Mouse (Mus musculus): ENCODE measurements around the gene I830077J02Rik. TPM values are rescaled to one million over a fixed set of nuclear protein-coding genes. Genes with fewer than 3 reads are reported as not detected.

The I830077J02Rik gene
- polyA plus RNA-seq, 1 experiment from 2014 or later = 2.1 TPM

GRCm38 (mm10) chr3:105901468-105901867 lies 31.0 kb downstream of the I830077J02Rik start:
- H3K9ac ChIP-seq = no peak overlapping the region
- DNase-seq (no peak), ATAC-seq (ENCODE audit: low read depth) (no peak)
- peaks cover 22% of the 10 kb centered on the region for H3K4me1 ChIP-seq (replicated peaks)
- no peaks in the 10 kb centered on the region for H3K27me3 ChIP-seq
- no peaks in the 10 kb centered on the region for H3K9me3 ChIP-seq (replicated peaks)
- no peak overlapping the region for H3K4me3 ChIP-seq (replicated peaks)
- 61% methylated on average over 4 of the region's 4 CpGs for WGBS (ENCODE audit: insufficient replicate concordance)
- no peaks in the 10 kb centered on the region for H3K36me3 ChIP-seq
- H3K4me2 ChIP-seq = no peak overlapping the region
- no peak overlapping the region for H3K27ac ChIP-seq

- Histone ChIP-seq H3K27me3 (no peaks in the 10 kb centered on the region), H3K9ac (no peak overlapping the region), H3K36me3 (no peaks in the 10 kb centered on the region), H3K4me3 (replicated peaks) (no peak overlapping the region), H3K9me3 (replicated peaks) (no peaks in the 10 kb centered on the region), H3K4me1 (replicated peaks) (peaks cover 22% of the 10 kb centered on the region), H3K27ac (no peak overlapping the region), H3K4me2 (no peak overlapping the region)
- WGBS (ENCODE audit: insufficient replicate concordance) = 22% methylated on average over 3 of the region's 3 CpGs
- ATAC-seq (ENCODE audit: low read depth) (0 out of 2 replicates have a peak, but pooled peaks have one; percentile 14), DNase-seq (no peak)
Observed at GRCm38 (mm10) chr3:105900716-105901115, 31.7 kb downstream of the I830077J02Rik start.

- no peak for DNase-seq
- H3K9ac ChIP-seq = no peak overlapping the region
- H3K36me3 ChIP-seq = no peaks in the 10 kb centered on the region
- H3K9me3 ChIP-seq (replicated peaks) = no peaks in the 10 kb centered on the region
- H3K4me3 ChIP-seq (replicated peaks) = no peak overlapping the region
- WGBS (ENCODE audit: insufficient replicate concordance) = 51% methylated on average over 6 of the region's 6 CpGs
- H3K27me3 ChIP-seq = no peaks in the 10 kb centered on the region
- no peak overlapping the region for H3K4me2 ChIP-seq
- no peak overlapping the region for H3K27ac ChIP-seq
- H3K4me1 ChIP-seq (replicated peaks) = peaks cover 24% of the 10 kb centered on the region
- no peak for ATAC-seq (ENCODE audit: low read depth)
Observed at GRCm38 (mm10) chr3:105900266-105900665, 32.2 kb downstream of the I830077J02Rik start.

- ATAC-seq (ENCODE audit: low read depth) (peak; percentile 45; the same call in 1 of the 2 replicates), DNase-seq (peak; percentile 70)
- no peaks in the 10 kb centered on the region for H3K9me3 ChIP-seq (replicated peaks)
- H3K4me2 ChIP-seq = no peak overlapping the region
- 33% methylated on average over 8 of the region's 8 CpGs for WGBS (ENCODE audit: insufficient replicate concordance)
- H3K9ac ChIP-seq = no peak overlapping the region
- H3K4me1 ChIP-seq (replicated peaks) = peaks cover 25% of the 10 kb centered on the region
- H3K4me3 ChIP-seq (replicated peaks) = no peak overlapping the region
- no peak overlapping the region for H3K27ac ChIP-seq
- H3K36me3 ChIP-seq = no peaks in the 10 kb centered on the region
- H3K27me3 ChIP-seq = no peaks in the 10 kb centered on the region
Observed at GRCm38 (mm10) chr3:105899394-105900147, 32.9 kb downstream of the I830077J02Rik start.

- Histone ChIP-seq H3K4me3 (replicated peaks) (no peak overlapping the region), H3K9me3 (replicated peaks) (no peaks in the 10 kb centered on the region), H3K9ac (no peak overlapping the region), H3K36me3 (no peaks in the 10 kb centered on the region), H3K4me2 (no peak overlapping the region), H3K4me1 (replicated peaks) (peaks cover 26% of the 10 kb centered on the region), H3K27ac (no peak overlapping the region), H3K27me3 (no peaks in the 10 kb centered on the region)
- DNase-seq (no peak), ATAC-seq (ENCODE audit: low read depth) (no peak)
- whole genome bisulfite sequencing (ENCODE audit: insufficient replicate concordance) = 74% methylated on average over 11 of the region's 11 CpGs
Observed at GRCm38 (mm10) chr3:105898861-105899260, 33.6 kb downstream of the I830077J02Rik start.

- Histone ChIP-seq H3K4me1 (replicated peaks) (peaks cover 31% of the 10 kb centered on the region), H3K4me3 (replicated peaks) (no peak overlapping the region), H3K4me2 (no peak overlapping the region), H3K27ac (no peak overlapping the region), H3K36me3 (no peaks in the 10 kb centered on the region), H3K27me3 (no peaks in the 10 kb centered on the region), H3K9ac (no peak overlapping the region), H3K9me3 (replicated peaks) (no peaks in the 10 kb centered on the region)
- no peak for DNase-seq
- WGBS (ENCODE audit: insufficient replicate concordance) = 22% methylated on average over 2 of the region's 2 CpGs
- no peak for ATAC-seq (ENCODE audit: low read depth)
Observed at GRCm38 (mm10) chr3:105898325-105898724, 34.1 kb downstream of the I830077J02Rik start.

GRCm38 (mm10) chr3:105896811-105897210 lies 35.7 kb downstream of the I830077J02Rik start:
- DNase-seq = no peak
- Histone ChIP-seq H3K4me3 (replicated peaks) (no peak overlapping the region), H3K4me1 (replicated peaks) (peaks cover 46% of the 10 kb centered on the region), H3K4me2 (no peak overlapping the region), H3K9me3 (replicated peaks) (no peaks in the 10 kb centered on the region), H3K36me3 (no peaks in the 10 kb centered on the region), H3K27me3 (no peaks in the 10 kb centered on the region), H3K9ac (no peak overlapping the region), H3K27ac (no peak overlapping the region)
- no peak for ATAC-seq (ENCODE audit: low read depth)
- 72% methylated on average over 3 of the region's 3 CpGs for WGBS (ENCODE audit: insufficient replicate concordance)

GRCm38 (mm10) chr3:105894601-105895592 lies 37.6 kb downstream of the I830077J02Rik start:
- peak overlapping the region; percentile 62 for H3K27ac ChIP-seq
- no peak for DNase-seq
- ATAC-seq (ENCODE audit: low read depth) = peak; percentile 18; the same call in 1 of the 2 replicates
- 21% methylated on average over 23 of the region's 23 CpGs for WGBS (ENCODE audit: insufficient replicate concordance)
- no peaks in the 10 kb centered on the region for H3K36me3 ChIP-seq
- H3K4me3 ChIP-seq (replicated peaks) = peak overlapping the region; percentile 6; the same call in 1 of the 2 replicates
- H3K9me3 ChIP-seq (replicated peaks) = no peaks in the 10 kb centered on the region
- peak overlapping the region; percentile 2; the same call in 1 of the 2 replicates for H3K9ac ChIP-seq
- H3K27me3 ChIP-seq = no peaks in the 10 kb centered on the region
- H3K4me1 ChIP-seq (replicated peaks) = peaks cover 57% of the 10 kb centered on the region
- H3K4me2 ChIP-seq = peak overlapping the region; percentile 42

GRCm38 (mm10) chr3:105893941-105894391 lies 38.5 kb downstream of the I830077J02Rik start:
- Histone ChIP-seq H3K27me3 (no peaks in the 10 kb centered on the region), H3K36me3 (no peaks in the 10 kb centered on the region), H3K4me1 (replicated peaks) (peaks cover 51% of the 10 kb centered on the region), H3K9ac (no peak overlapping the region), H3K27ac (peak overlapping the region; percentile 62), H3K9me3 (replicated peaks) (no peaks in the 10 kb centered on the region), H3K4me2 (peak overlapping the region; percentile 42), H3K4me3 (replicated peaks) (no peak overlapping the region)
- ATAC-seq (ENCODE audit: low read depth) = no peak
- DNase-seq = no peak
- WGBS (ENCODE audit: insufficient replicate concordance) = 36% methylated on average over 6 of the region's 6 CpGs

- peak overlapping the region; percentile 78 for H3K27ac ChIP-seq
- H3K9ac ChIP-seq = no peak overlapping the region
- DNase-seq (peak; percentile 53), ATAC-seq (ENCODE audit: low read depth) (peak; percentile 84)
- no peaks in the 10 kb centered on the region for H3K36me3 ChIP-seq
- H3K27me3 ChIP-seq = no peaks in the 10 kb centered on the region
- peak overlapping the region; percentile 33; the same call in 1 of the 2 replicates for H3K4me3 ChIP-seq (replicated peaks)
- peaks cover 51% of the 10 kb centered on the region for H3K4me1 ChIP-seq (replicated peaks)
- no peaks in the 10 kb centered on the region for H3K9me3 ChIP-seq (replicated peaks)
- H3K4me2 ChIP-seq = peak overlapping the region; percentile 54
- WGBS (ENCODE audit: insufficient replicate concordance) = 24% methylated on average over 19 of the region's 19 CpGs
Observed at GRCm38 (mm10) chr3:105892572-105893495, 39.6 kb downstream of the I830077J02Rik start.
